ENCODE assay signal across 14 mouse cellular contexts in the genomic region with DNA sequence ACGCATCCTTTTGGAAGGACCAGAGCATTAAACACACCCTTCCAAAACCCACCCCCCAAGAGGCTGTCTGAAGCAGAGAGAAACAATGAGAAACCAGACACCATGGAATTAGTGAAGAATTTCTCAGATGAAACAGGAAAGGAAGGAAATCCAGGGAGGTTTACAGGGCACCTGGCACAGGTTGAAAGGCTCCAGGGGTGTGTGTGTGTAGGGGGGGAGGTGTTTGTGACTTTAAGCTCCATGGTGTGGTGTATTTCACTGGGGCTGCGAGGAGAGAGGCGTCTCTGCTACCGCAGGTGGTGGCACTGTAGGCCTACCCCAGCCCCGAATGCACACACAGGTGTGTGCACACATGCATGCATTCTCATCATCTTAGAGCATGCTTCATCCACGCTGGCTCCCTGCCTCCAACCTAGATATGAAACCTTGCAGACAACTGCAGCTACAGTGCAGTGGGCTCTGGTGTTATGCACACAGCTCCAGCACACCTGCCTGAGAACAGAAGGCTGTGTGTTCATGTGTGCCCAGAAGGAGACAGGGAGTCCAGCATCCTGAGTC.
"Had no signal": no experiment of that assay in that cellular context is flagged by ENCODE, and none has a peak within 500 bp of the region (broad histone marks: within the 10 kb centered on the region; RNA-seq: fewer than 3 reads in every experiment).

No protein-coding gene starts in this region.

- ATAC-seq: midbrain, embryonic 16.5 days had no signal

- DNase-seq: kidney, postnatal 4 days; lung, embryonic 14.5 days; lung, postnatal 10 days; lung, postnatal 4 days; right cerebral cortex, postnatal 14 days; thymus, adult 2 months; thymus, postnatal 25 days had no signal

- H3K27me3 ChIP-seq: stomach, embryonic 15.5 days had no signal

- H3K36me3 ChIP-seq: liver, embryonic 15.5 days; neural tube, embryonic 12.5 days; stomach, embryonic 15.5 days had no signal

- H3K27ac ChIP-seq: layer of hippocampus, adult 2 months; liver, embryonic 15.5 days; neural tube, embryonic 12.5 days; stomach, embryonic 15.5 days had no signal

- H3K4me2 ChIP-seq: liver, embryonic 11.5 days; liver, embryonic 15.5 days; lung, embryonic 14.5 days; midbrain, embryonic 11.5 days; neural tube, embryonic 12.5 days; stomach, embryonic 15.5 days had no signal

- H3K9me3 ChIP-seq: liver, embryonic 15.5 days; stomach, embryonic 15.5 days had no signal

- H3K9ac ChIP-seq: liver, embryonic 15.5 days; lung, embryonic 14.5 days; neural tube, embryonic 12.5 days; stomach, embryonic 15.5 days had no signal

- H3K4me3 ChIP-seq: layer of hippocampus, adult 2 months; liver, embryonic 15.5 days; neural tube, embryonic 12.5 days; stomach, embryonic 15.5 days had no signal
